Mouse (Mus musculus): Measurements from ENCODE around the gene E030025P04Rik.

DNA sequence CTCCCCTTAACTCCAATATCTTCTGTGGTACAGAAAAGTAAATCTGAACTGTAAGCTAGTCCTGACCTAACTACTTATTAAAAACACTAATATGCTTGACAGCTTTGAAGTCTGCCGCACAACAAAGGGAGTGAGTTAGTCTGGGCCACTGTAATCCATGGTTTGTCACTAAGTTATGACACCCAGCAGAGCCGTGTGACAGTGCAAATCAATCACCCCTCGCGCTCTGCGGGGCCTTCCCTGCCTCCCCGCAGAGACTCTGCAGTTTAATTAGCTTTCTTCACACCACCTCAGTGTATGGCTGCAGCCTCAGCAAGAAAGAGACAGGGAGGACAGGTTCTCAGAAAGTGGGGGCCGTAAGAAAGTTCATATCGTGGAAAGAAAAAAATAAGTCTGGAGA lies 37.4 kb downstream of the E030025P04Rik start:
- no peak for TF ChIP-seq CTCF (IDR thresholded peaks at IDR 0.05; ENCODE audit: low read depth)
- no peak for TF ChIP-seq EP300 (IDR thresholded peaks at IDR 0.05; ENCODE audit: low read depth)

Data from heart, postnatal 0 days (tissue).